Mouse (Mus musculus): ENCODE data around the gene Calm3.

GRCm38 (mm10) chr7:16942861-16943260 lies 18.9 kb upstream of the Calm3 start:
- no peak for TF ChIP-seq EP300 (IDR thresholded peaks at IDR 0.05; ENCODE audit: low read depth)
- no peak for TF ChIP-seq CTCF (IDR thresholded peaks at IDR 0.05; ENCODE audit: low read depth)
